Mouse (Mus musculus) bone marrow, adult 2 months (tissue): Measurements from ENCODE around the gene Etnk2. TPM values are rescaled to one million over a fixed set of nuclear protein-coding genes. Genes with fewer than 3 reads are reported as not detected.

Source experiments
- H3K27ac ChIP-seq: fragments of 200-500 bp; 2 replicates; pipeline ENCODE4 v1.5.1; 2012; ENCODE audit warnings: low read depth, mild to moderate bottlenecking, control low read depth, inconsistent platforms, low read length; ENCODE audit not compliant: control insufficient read depth, poor library complexity, insufficient read depth
- H3K4me1 ChIP-seq: fragments of 200-500 bp; 2 replicates; pipeline ENCODE4 v1.6.1; 2011; ENCODE audit warnings: low read length; ENCODE audit not compliant: control insufficient read depth, insufficient read depth
- H3K4me3 ChIP-seq: fragments of 200-500 bp; replicated peaks from 2 replicates; pipeline ENCODE3; 2011; ENCODE audit warnings: mild to moderate bottlenecking, low read depth, low read length, control low read depth; ENCODE audit not compliant: control insufficient read depth
- CTCF ChIP-seq: fragments of 200-500 bp; IDR thresholded peaks from 2 replicates; pipeline ENCODE4 v1.5.1; 2011; ENCODE audit warnings: low read length, control low read depth; ENCODE audit not compliant: control insufficient read depth, insufficient read depth
- POLR2A ChIP-seq: fragments of 200-500 bp; IDR thresholded peaks from 2 replicates; pipeline ENCODE4 v1.6.1; 2011; ENCODE audit warnings: low read depth, mild to moderate bottlenecking, control low read depth, low read length, borderline replicate concordance; ENCODE audit not compliant: control insufficient read depth
- WGBS: fragments of 180-500 bp; shearing (Covaris S2); methylation state at CpG from one replicate; pipeline ENCODE4 v1.1.7; 2018; 5-methylcytosine and 5-hydroxymethylcytosine counted together
- polyA plus RNA-seq: library from polyadenylated mRNA; stranded (reverse); fragments of >200 nt; gene quantifications from 2 replicates; pipeline ENCODE4 v1.2.4, GENCODE M21; 2011; ENCODE audit warnings: low replicate concordance; ENCODE audit not compliant: missing spikeins, insufficient read depth, insufficient read length

The Etnk2 gene
- polyA plus RNA-seq, 1 experiment = 1.3 TPM

- Histone ChIP-seq H3K4me3 (no peak overlapping the region), H3K4me1 (peaks cover 3% of the 10 kb centered on the region), H3K27ac (no peak overlapping the region)
- TF ChIP-seq CTCF = no peak
- TF ChIP-seq POLR2A = no peak
- WGBS = 86% methylated on average over 2 of the region's 2 CpGs
These were observed 19.0 kb upstream of the Etnk2 start for GRCm38 (mm10) chr1:133344357-133344756.

- 79% methylated on average over 9 of the region's 9 CpGs for WGBS
- peaks cover 3% of the 10 kb centered on the region for H3K4me1 ChIP-seq
- H3K27ac ChIP-seq = no peak overlapping the region
- no peak overlapping the region for H3K4me3 ChIP-seq
- TF ChIP-seq POLR2A (no peak), CTCF (no peak)
These were observed 16.8 kb upstream of the Etnk2 start for GRCm38 (mm10) chr1:133346531-133346930.

GRCm38 (mm10) chr1:133347226-133347625, 16.1 kb upstream of the Etnk2 start:
- Histone ChIP-seq H3K4me3 (no peak overlapping the region), H3K27ac (peak overlapping the region; percentile 77), H3K4me1 (peaks cover 3% of the 10 kb centered on the region)
- TF ChIP-seq POLR2A (no peak), CTCF (no peak)
- WGBS = 77% methylated on average over 3 of the region's 3 CpGs

DNA sequence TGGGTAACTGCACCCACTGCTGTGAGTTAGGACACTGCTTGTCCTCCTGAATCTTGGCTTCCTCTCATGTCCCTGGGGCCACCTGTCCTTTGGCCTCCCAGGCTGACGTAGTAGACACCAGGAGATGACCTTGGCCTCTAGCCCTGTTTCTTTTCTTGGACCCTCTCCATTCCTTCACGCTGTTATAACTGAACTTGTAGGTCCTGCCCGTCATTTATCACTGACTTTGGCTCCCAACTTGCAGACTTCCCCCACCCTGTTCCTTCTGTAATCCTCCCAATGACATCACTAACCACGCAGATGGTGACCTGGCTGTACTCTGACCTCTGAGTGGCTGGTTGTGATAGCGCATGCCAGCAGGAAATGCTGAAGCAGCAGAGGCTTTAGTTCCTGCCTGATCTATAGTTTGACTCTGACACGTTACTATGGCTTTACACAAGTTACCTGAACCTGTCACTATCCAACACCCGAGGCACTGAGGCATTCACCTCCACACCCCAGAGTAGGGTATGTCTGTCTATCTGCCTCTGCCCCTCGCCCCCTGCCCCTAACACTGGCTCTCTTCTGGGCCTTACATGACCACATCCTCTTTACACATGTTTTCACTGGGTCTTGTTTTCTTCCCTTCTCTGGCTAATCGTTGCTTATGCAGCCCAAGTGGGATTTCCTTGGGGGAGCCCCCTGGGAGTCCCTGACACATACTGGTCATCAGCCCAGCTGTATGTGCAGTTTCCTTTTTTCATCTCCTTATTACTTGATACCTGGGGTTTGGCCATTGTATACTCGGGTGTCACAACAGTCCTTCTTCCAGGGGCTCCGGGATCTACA, 15.5 kb upstream of the Etnk2 start:
- Histone ChIP-seq H3K27ac (peak overlapping the region; percentile 77), H3K4me1 (peaks cover 4% of the 10 kb centered on the region), H3K4me3 (no peak overlapping the region)
- TF ChIP-seq POLR2A (no peak), CTCF (no peak)
- 19% methylated on average over 11 of the region's 11 CpGs for WGBS

DNA sequence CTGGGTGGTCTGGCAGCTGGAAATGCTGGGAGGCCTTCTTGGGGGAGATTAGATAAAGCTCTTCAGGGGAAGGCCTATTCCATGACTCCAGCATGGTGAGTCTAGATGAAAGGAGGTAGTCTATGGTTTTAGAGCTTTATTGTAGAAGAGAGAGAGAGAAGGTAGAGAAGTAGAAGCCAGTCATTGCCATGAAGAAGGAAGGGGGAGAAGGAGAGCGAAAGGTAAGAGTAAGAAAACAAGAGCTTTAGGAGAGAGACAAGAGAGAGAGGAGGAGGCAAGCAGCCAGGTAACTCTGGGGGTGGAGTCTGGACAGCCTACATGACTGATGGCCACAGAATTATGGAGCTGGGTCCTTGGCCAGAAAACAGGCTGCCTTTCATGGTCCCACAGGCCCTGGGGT, 13.2 kb upstream of the Etnk2 start, which contains the start of gene Ren1:
Gene Ren1 (plus strand): TSS at position 301 of the 400 bp plus-strand sequence.
- TF ChIP-seq POLR2A (no peak), CTCF (no peak)
- WGBS = 92% methylated on average over 1 of the region's 1 CpGs
- Histone ChIP-seq H3K27ac (peak within 1 kb of the TSS; percentile 42), H3K4me1 (peaks cover 4% of the 10 kb centered on the region), H3K4me3 (no peak within 1 kb of the TSS)

- Histone ChIP-seq H3K4me1 (peaks cover 4% of the 10 kb centered on the region), H3K27ac (no peak overlapping the region), H3K4me3 (no peak overlapping the region)
- TF ChIP-seq CTCF = no peak
- WGBS = 40% methylated on average over 9 of the region's 9 CpGs
These were observed 11.6 kb upstream of the Etnk2 start for GRCm38 (mm10) chr1:133351762-133352161.

DNA sequence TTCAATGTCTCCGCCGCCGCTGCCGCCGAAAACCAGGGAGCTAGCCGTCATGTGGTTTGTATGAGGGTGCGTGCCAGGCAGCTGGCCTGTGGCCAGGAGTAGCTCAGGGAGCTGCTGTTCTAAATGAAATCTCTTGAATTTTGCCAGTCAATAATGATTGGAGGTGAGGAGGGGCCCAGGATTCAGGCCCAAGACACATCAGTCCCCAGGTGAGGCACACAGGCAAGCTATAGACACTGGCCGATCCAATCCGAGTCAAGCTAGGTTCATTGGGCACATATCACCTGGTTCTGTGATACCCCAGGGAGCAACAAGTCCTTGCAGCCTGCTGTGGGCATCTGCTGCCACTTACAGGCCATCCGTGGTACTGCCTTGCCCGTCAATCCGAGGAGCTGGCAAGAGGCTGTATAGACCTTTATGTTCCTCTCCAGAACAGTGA, 10.0 kb upstream of the Etnk2 start:
- peak; percentile 87 for TF ChIP-seq CTCF
- TF ChIP-seq POLR2A = no peak
- WGBS = 39% methylated on average over 12 of the region's 12 CpGs

DNA sequence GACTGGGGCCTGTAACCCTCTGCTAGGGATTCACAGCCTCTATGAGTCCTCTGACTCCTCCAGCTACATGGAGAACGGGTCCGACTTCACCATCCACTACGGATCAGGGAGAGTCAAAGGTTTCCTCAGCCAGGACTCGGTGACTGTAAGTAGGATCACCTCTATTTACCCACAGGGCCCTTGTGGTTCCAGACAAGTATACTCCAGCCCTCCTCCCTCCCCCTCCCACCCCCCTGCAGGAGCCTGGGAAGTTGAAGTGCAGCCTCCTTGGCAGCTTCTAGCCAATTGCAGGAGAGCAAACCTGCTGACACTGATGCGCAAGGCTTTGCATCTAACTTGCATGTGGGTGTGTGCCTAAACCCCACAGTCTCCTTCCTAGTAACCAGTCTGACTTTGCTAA, 7.9 kb upstream of the Etnk2 start:
- H3K4me3 ChIP-seq = no peak overlapping the region
- WGBS = 84% methylated on average over 5 of the region's 5 CpGs
- TF ChIP-seq POLR2A = no peak
- TF ChIP-seq CTCF = no peak
- H3K27ac ChIP-seq = no peak overlapping the region
- H3K4me1 ChIP-seq = peaks cover 1% of the 10 kb centered on the region; the same call in 1 of the 2 replicates

More for the DNA sequence above, 10.0 kb upstream of the Etnk2 start:
- Histone ChIP-seq H3K4me1 (peaks cover 1% of the 10 kb centered on the region; the same call in 1 of the 2 replicates), H3K4me3 (no peak overlapping the region), H3K27ac (no peak overlapping the region)

- TF ChIP-seq POLR2A (no peak), CTCF (no peak)
- H3K4me1 ChIP-seq = peaks cover 1% of the 10 kb centered on the region; the same call in 1 of the 2 replicates
- no peak overlapping the region for H3K4me3 ChIP-seq
- H3K27ac ChIP-seq = no peak overlapping the region; the same call in 1 of the 2 replicates
- WGBS = 63% methylated on average over 15 of the region's 15 CpGs
These were observed 7.5 kb upstream of the Etnk2 start for GRCm38 (mm10) chr1:133355912-133356311.

DNA sequence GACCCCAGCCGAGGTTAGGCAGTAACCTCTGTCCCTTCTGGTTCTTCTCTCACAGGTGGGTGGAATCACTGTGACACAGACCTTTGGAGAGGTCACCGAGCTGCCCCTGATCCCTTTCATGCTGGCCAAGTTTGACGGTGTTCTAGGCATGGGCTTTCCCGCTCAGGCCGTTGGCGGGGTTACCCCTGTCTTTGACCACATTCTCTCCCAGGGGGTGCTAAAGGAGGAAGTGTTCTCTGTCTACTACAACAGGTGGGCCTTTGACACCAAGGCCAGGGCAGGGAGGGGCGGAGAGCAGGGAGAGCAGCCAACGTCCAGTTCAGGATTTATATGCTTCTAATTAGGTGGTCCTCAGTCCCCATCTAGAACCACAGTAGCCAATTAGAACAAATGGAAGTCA, 7.0 kb upstream of the Etnk2 start:
- TF ChIP-seq POLR2A (no peak), CTCF (no peak)
- Histone ChIP-seq H3K27ac (no peak overlapping the region; the same call in none of the 2 replicates), H3K4me3 (no peak overlapping the region), H3K4me1 (peaks cover 1% of the 10 kb centered on the region; the same call in 1 of the 2 replicates)
- 32% methylated on average over 8 of the region's 8 CpGs for WGBS
